Mouse (Mus musculus) granulocyte monocyte progenitor cell, adult 5-6 weeks (primary cell): ENCODE data around the gene Vstm2l. TPM values are rescaled to one million over a fixed set of nuclear protein-coding genes. Genes with fewer than 3 reads are reported as not detected.

Experiments
- ATAC-seq: replicated peaks from 2 replicates; pipeline ENCODE4 v1.8.0; 2016; ENCODE audit warnings: mild to moderate bottlenecking, moderate TSS enrichment, inconsistent platforms; ENCODE audit not compliant: poor library complexity, severe bottlenecking
- total RNA-seq, 2 experiments: library from RNA; stranded (forward) in 1 of 2; stranded (reverse) in 1 of 2; fragments of 200-712, 200-1000 nt in 1 of 2; fragments of >200 nt in 1 of 2; fragmentation: Nextera tagmentation in 1 of 2; gene quantifications; 2 replicates each; pipeline ENCODE4 v1.2.3; 2014 to 2017

Gene Vstm2l
- not detected in 2 replicates for total RNA-seq (2014; fragmentation: Nextera tagmentation)
- total RNA-seq (2017) = not detected in 2 replicates

GRCm38 (mm10) chr2:157914105-157914764 lies at the start of gene Vstm2l:
Gene Vstm2l, plus strand, starts transcription at chr2:157914653.
- ATAC-seq = no peak

- ATAC-seq = no peak
Measured at GRCm38 (mm10) chr2:157867126-157867525, 47.3 kb upstream of the Vstm2l start.

- no peak for ATAC-seq
Measured at GRCm38 (mm10) chr2:157870247-157870646, 44.2 kb upstream of the Vstm2l start.

- ATAC-seq = no peak
Measured at GRCm38 (mm10) chr2:157873223-157873622, 41.2 kb upstream of the Vstm2l start.

- ATAC-seq = no peak
Measured at GRCm38 (mm10) chr2:157873691-157874090, 40.8 kb upstream of the Vstm2l start.

- ATAC-seq = no peak
Measured at GRCm38 (mm10) chr2:157875111-157875510, 39.3 kb upstream of the Vstm2l start.

GRCm38 (mm10) chr2:157877394-157877793 lies 37.1 kb upstream of the Vstm2l start:
- ATAC-seq = no peak

GRCm38 (mm10) chr2:157877967-157878366 lies 36.5 kb upstream of the Vstm2l start:
- ATAC-seq = no peak

- no peak for ATAC-seq
Measured at GRCm38 (mm10) chr2:157881939-157882338, 32.5 kb upstream of the Vstm2l start.

GRCm38 (mm10) chr2:157887275-157888025 lies 27.0 kb upstream of the Vstm2l start:
- no peak for ATAC-seq

- no peak for ATAC-seq
Measured at GRCm38 (mm10) chr2:157891166-157891565, 23.3 kb upstream of the Vstm2l start.

- no peak for ATAC-seq
Measured at GRCm38 (mm10) chr2:157897131-157897530, 17.3 kb upstream of the Vstm2l start.

- peak; percentile 92 for ATAC-seq
Measured at GRCm38 (mm10) chr2:157913204-157913636, 1.2 kb upstream of the Vstm2l start.

GRCm38 (mm10) chr2:157913705-157914104 lies 748 bp upstream of the Vstm2l start:
- ATAC-seq = no peak

- no peak for ATAC-seq
Measured at GRCm38 (mm10) chr2:157914889-157915517, 550 bp downstream of the Vstm2l start.

GRCm38 (mm10) chr2:157918529-157918928 lies 4.1 kb downstream of the Vstm2l start:
- ATAC-seq = no peak

GRCm38 (mm10) chr2:157921551-157921950 lies 7.1 kb downstream of the Vstm2l start:
- ATAC-seq = no peak

- ATAC-seq = no peak
Measured at GRCm38 (mm10) chr2:157923406-157923805, 9.0 kb downstream of the Vstm2l start.

- ATAC-seq = no peak
Measured at GRCm38 (mm10) chr2:157924504-157924903, 10.1 kb downstream of the Vstm2l start.

- no peak for ATAC-seq
Measured at GRCm38 (mm10) chr2:157926502-157926901, 12.0 kb downstream of the Vstm2l start.

GRCm38 (mm10) chr2:157926927-157927326 lies 12.5 kb downstream of the Vstm2l start:
- ATAC-seq = no peak
